Mouse (Mus musculus): ENCODE data around the gene Ube2cbp.
A peak's percentile ranks its signal among the peaks of the same experiment; 100 is the strongest.

Gene Ube2cbp

DNA sequence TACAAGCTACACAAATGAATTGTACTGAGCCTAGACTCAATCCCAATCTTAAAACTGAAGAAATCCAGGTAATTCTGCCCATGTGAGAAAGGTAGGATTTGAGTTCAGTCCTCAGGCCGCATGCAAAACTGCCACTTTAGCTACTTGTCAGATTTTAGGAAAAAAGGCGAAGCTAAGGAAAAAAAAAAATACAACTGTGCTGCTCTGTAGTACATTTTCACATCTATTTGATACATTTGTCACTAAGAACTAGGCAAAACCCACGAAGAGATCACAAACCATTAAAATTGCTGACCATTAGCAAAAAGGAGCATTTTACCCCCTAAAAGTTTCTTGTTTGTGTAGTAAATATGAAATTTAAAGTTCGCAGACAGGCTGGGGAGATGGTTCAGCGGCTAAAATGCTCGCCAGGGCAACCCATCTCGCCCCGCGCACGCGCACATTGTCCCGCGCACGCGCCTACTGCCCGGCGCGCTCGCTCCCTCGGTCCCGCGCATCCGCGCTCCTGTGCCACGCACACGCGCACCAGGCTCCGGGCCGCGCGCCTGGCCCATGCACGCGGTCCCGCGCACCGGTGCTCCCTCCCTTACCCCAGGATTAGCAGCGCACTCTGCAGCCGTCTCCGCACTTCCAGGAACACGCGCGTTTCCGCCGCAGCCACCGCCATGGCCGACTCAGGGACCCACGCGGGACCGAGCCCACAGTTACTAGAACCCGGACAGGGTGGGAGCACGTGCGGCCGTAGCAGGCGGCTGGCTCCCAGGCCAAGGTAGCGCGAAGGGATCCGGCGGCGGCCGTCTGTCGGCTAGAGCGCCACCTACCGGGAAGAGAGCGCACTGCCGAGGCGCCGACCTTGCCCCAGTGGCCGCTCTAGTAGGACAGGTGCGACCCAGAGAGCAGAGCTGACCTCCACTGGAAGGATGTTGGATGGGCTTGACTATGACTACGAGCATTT lies at the start of gene Ube2cbp:
Ube2cbp (minus strand) TSS at position 800 of the 955 bp plus-strand sequence.
- peak; percentile 72 to 79 for DNase-seq (ENCODE audit: low spot score in 2 of 2)

DNA sequence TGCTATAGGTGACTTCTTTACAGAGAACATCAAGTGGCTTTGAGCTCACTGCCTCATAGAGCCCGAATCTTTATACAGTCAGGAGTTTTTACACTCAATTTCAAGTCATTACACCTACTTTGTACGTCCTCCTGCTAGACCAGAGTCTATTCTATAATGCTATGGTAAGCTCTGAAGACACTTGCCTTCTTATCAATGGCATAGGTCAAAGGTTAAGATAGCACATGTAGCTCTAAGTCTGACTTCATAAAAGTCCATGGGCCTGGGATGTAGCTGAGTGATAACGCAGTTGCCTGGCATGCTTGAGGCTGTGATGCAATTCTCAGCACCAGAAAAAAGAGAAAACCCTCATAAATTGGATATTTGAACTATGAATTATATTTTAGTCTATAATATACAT lies 49.6 kb upstream of the Ube2cbp start:
- no peak for DNase-seq (ENCODE audit: low spot score in 2 of 2)

DNA sequence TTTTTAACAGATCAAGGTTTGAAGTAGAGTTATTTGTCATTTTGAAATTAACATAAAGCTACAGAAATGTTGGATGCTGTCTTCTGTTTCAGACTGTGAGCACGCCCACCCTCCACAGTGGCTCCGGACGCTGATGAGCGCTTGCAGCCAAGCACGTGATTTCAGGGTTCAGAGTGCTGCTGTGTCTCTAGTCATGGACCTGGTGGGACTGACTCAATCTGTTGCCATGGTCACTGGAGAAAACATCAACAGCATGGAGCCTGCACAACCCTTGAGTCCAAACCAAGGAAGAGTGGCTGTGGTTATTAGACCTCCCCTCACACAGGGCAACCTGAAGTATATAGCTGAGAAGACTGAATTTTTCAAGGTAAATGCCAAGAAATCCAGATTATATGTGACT lies 49.0 kb upstream of the Ube2cbp start:
- no peak for DNase-seq (ENCODE audit: low spot score in 2 of 2)

DNA sequence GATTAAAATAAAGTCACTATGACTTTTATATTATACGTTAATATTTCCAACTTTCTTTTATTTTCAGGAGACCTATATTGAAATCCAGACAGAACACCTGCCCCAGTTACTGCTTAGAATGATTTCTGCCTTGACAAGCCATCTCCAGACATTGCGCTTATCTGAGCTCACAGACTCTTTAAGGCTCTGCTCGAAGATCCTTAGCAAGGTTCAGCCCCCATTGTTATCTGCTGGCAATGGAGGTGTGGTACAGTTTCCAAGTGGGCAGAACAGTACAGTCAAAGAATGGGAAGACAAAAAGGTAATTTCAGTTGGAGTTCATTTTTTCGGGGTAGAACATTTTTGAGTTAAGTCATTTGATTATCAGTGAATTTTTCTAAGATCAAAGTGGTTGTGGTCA lies 42.7 kb upstream of the Ube2cbp start:
- DNase-seq (ENCODE audit: low spot score in 2 of 2) = no peak

DNA sequence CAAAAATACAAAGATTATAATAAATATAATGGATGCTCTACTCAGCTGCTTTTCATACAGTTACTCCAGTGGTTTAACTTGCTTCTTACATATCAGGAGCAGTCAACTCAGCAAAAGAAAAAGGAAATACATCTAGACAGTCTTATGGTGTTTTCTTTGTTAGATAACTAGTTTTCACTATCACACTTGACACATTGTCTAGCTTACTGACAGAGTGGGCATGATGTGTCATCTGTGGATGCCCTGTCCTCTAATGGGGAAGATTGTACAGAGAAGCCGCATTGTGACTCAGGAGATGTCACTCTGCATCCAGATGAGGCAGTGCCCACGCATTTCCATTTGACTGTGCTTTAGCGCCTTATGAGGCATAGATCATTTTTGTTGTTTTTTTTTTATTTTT lies 34.3 kb upstream of the Ube2cbp start:
- DNase-seq (ENCODE audit: low spot score in 2 of 2) = no peak

DNA sequence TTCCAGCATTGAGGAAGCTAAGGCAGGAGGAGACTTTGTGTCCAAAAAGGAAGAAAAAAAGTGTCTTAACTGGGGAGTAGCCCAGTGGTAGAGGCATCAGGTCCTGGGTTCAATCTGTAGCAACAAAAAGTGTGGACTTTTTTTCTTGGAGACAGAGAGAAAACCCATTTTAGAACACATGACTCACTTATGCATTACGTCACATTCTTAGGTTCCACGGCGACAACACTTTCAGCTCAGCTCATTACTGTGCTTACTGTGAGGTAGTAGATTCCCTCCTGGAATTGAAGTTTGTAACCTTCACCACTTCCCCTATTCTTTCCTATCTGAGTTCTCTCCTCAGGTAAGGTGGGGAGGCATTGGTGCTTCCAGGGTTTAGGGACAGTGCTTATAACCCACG lies 31.5 kb upstream of the Ube2cbp start:
- DNase-seq (ENCODE audit: low spot score in 2 of 2) = no peak

DNA sequence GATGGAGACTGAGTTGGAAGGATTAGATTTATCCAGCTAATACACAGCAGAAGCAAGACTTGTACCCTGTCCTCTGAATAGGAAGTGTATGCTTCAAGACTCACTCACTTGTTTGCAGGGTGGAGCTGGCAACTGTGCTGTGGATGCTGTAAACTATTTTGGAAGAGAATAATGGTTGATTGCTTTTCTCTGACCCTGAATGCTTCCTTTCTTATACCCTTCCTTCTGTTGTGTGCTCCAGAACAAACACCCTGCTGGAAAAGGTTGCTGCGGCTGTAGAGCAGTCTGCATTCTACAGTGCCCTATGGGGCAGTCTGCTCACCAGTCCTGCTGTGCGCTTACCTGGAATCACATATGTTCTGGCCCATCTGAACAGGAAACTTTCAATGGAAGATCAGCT lies 27.0 kb upstream of the Ube2cbp start:
- DNase-seq (ENCODE audit: low spot score in 2 of 2) = no peak

DNA sequence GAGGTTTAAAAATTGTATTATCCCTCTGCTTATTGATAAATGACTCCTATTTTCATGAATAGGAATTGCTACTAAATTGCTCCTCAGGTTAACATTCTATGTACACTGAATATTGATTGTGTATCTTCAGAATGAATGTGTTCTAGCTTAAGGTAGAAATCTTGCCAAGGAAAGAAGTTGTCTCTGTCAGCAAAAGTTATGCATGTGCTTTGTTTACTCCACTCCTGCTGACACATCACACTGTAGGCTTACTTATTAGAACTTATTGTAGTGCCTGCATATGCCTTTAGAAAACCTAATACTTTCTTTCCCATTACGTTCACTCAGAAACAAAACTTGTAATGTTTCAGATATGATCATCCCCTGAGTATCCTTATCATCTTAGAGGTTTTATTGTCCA lies 17.5 kb upstream of the Ube2cbp start:
- no peak for DNase-seq (ENCODE audit: low spot score in 2 of 2)

DNA sequence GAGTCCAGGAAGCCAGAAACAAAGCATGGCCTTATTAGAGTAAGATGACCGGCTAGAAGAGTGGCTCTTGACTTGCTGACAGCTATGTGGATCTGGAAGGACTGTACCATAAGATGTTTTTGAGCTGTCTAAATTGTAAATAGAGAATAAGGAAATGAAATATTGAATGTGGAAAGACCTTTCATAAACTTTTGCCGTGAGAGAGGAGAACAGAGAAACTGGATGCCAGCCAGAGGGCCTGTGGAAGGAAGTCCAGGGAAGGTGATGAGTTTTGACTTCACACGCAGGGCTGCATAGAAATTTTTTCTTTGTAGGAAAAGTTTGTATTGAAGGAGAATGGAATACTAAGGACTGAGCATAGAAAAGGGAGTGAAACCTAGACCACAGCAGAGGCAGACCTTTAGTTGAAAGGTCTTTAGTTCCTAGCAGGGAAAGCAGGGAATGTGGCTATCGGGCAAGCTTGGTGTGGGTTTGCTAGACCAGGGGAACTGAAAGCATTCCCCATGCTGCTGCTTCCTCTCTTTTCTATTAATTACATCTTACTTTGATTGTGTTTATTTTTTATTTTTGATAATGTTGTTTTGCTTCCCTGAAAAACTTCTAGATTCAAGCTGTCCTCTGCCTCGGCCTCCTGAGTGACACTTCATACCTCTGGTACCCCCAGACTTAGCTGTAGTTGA lies 13.8 kb upstream of the Ube2cbp start:
- no peak for DNase-seq (ENCODE audit: low spot score in 2 of 2)

DNA sequence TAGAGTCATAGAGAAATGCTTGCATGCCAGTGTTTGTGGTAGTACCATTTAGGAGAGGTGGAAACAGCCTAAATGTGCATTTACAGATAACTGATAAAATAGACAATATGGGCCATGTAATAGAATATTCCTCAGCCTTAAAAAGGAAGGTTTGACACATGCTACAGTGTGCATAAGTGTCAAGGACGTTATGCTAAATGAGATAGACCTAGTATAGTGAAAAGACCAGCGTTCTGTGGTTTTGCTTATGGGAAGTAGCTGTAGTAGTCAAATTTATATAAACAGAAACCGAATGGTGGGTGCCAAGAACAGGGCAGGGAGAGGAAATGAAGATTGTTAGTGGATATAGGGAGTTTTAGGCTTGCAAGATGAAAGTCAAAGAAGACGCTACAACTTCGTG lies 12.0 kb upstream of the Ube2cbp start:
- DNase-seq (ENCODE audit: low spot score in 2 of 2) = no peak

DNA sequence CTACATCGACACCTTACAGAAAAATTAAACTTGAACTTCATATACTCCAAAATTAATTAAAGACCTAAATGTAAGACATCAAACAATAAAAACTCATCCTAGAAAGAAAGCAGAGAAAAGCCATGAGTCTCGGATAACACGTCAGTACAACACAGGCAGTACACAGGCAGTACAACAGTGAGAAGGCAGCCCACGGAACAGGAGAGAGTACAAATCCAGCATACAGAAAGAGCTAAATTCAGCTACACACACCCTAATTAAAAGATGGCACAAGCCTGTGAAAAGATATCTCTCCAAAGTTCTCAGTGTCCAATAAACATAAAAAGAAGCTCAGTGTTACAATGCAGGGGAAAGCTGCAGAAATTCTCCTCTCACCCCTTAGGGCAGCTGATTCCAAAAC lies 11.2 kb upstream of the Ube2cbp start:
- no peak for DNase-seq (ENCODE audit: low spot score in 2 of 2)

DNA sequence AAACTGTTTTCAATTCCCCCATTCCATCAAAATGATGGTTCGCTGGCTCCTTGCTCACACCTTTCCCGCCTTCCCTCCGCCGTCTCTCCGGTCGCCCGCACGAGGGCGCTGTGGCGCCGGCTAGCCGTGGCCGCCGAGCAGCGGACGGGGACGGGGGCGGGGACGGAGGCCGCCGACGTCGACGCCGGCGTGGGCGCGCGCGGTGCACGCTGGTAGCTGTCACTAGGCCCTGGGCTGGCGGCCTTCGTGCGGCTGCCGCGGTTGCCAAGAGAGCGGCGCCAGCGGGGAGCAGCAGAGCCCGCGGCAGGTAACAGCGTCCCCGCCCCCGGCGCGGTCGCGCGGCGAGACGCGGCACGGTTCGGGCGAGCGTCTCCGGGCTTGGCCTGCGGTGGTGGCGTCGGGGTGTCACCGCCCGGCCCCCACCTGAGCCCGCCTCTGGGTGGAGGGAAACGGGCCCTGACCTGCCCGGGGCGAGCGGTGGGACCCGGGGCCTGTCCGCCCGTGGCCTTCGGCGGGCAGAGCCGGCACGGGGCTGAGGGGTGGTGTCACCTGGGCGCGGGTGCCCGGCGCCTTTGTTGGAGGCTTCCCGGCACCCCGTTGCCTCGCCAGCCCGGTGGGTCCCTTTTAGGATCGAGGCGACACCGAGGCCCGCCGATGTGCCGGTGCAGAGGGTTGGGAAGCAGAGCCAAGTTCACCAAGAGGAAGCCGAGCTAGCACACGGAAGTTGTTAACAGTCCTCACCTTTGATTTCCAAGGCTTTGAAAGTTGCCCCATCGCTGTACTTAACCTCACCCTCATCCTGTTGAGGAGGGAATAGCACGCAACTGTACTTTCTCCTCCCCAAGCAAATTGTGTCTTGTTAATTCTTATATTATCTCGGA lies 2.5 kb upstream of the Ube2cbp start, which contains the start of gene Dop1a:
Dop1a (plus strand) TSS at position 165 of the 881 bp plus-strand sequence.
- DNase-seq (ENCODE audit: low spot score in 2 of 2) = peak; percentile 72 to 85

DNA sequence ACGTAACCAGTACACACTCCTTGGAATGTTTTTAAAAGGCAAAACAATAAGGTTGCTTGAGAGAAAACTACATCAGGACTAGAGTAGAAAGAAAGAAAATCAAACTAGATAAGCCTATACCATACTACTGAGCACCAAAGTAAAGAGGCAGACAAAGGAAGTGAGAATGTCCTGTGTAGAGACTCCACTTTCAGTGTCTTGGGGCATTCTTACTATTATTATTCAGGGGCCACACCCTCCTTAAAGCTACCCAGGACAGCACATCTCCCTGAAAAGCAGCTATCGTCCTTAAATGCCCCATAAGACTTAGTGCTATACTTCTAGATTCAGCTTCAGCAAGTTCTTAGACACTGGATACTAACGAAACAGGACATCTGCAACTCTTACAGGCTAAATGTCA lies 11.1 kb downstream of the Ube2cbp start:
- no peak for DNase-seq (ENCODE audit: low spot score in 2 of 2)

DNA sequence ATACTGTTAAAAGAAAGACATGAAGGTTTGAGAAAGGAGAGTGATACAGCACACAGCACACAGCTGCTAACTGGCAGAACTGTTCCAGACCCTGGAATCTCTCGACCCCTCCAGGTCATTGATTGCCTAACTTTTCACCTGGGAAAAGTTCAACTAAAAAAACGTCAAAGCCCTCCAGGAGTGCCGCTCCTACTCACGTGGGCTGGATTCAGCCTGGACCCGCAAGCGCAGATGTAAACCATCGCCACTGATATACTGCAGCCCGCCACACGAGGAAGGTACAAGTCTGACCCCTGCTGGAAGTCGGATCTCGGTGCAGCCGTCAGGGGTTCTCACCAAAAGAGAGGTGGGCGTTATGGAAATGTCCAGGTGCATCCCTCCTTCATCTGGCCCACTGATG lies 13.1 kb downstream of the Ube2cbp start:
- DNase-seq (ENCODE audit: low spot score in 2 of 2) = peak; percentile 32 to 55

DNA sequence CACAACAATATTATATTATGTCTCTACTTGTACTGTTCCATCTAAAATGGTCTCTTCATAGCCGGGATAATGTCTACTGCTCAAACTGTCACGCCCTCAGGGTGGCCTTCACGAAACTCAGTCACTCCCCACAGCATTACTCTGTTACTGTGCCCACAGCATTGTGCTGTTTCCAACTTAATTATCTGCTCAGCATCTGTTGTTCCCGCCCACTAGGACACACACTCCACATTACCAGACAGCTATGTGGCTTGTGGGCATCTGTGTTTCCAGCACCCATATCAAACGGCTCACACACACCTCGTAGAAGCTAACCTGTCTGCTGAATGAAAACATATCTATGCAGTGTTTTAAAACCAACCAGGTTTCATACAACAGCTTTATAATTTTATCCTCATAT lies 13.7 kb downstream of the Ube2cbp start:
- no peak for DNase-seq (ENCODE audit: low spot score in 2 of 2)

DNA sequence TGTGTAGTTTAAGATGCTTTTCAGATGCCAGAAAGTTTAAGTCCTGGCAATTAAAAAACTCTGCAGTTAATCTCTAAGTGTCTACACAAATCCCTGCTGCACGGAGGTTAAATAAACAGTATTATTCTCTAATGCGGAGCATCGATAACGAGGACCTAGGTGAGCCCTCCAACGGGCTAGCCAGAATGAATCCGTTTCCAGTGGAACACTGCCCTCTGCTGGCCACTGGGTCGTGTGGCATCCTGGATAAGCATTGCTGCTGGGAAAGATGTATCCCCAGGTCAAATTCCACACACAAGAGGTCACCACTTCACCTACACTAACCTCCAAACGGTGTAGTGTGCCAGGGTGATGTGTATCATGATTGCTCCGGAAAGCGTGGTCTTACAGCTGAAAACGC lies 15.2 kb downstream of the Ube2cbp start:
- DNase-seq (ENCODE audit: low spot score in 2 of 2) = peak; percentile 74 to 79

DNA sequence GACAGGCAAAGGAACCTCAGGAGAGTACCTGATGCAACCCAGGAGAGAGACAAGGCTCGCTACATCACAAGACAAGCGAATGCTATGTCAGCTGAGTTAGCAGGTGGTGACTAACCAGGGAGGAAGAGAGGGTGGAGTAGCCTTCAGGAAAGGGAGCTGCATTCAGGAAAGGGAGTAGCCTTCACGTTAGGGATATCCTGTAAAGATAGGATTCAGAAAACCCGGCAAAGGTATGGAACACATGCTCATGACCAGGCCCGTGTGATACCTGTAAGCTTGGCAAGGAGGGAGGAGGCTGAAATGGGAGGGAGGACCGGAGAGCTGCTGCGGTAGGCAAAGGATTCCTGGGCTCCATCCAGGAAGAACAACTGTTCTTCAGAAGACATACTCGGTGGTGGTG lies 17.3 kb downstream of the Ube2cbp start:
- no peak for DNase-seq (ENCODE audit: low spot score in 2 of 2)

DNA sequence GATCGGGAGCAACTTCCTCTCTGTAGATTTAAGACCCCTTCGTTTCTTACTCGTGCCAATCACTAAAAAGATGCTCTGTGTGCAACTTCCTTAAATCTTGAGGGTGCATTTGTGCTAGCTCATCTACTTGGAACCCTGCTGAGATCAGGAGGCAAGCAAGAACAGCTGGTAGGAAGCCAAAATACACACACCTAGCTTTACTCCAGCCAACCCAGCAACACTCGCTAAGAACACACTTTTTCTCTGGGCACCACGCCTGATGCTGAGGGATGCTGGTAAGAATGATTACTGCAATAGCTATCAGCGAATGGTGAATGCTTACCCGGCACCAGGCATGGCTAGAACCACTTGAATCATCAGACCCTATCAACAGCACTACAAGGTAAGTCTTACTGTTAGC lies 17.9 kb downstream of the Ube2cbp start:
- DNase-seq (ENCODE audit: low spot score in 2 of 2) = no peak

DNA sequence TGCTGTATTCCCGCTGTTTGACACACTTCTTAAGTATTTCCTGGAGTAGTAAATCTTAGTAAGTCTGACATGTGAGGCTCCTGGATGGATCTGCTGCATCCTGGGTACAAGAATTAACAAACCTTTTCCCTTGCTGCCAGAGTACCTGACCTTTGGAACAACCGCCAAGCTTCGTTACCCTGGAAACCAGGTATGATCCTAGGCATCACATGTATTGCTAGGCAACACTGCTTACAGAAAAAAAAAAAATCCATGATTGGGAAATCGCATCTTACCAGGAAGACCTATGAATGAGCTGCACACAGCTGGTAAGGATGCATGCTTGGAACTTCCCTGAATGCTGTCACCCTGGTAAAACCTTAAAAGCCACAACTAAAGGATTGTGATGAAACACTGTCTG lies 22.5 kb downstream of the Ube2cbp start:
- no peak for DNase-seq (ENCODE audit: low spot score in 2 of 2)

DNA sequence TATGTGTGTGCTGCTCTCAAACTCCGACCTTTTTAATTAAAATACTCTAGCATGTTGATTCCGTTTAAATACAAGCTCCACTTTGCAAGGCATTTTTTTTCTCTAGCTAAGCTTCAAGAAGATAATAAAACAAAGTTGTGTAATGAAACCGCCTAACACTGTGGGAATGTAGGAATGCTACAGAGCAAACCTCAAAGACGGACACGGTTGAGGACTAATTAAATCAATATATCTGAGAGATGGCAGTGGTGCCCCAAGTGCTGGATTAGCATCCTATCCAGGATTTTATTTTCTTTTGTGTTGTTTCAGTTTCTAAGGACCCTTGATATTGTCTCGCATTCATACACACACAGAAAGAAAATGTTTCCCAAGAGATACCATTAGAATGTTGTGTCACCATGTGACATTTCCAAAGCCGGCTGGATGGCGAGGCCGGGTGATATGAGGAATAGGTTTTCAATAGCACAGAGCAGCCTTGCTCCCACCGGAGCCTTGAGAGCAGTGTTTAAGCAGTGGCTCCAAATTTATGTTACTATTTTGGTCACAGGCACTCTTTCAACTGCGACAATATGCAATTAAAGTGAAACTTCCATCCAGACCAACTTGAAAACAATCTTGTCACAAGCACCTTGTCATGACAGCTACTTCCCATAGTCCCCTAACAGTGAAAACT lies 26.3 kb downstream of the Ube2cbp start:
- no peak for DNase-seq (ENCODE audit: low spot score in 2 of 2)

DNA sequence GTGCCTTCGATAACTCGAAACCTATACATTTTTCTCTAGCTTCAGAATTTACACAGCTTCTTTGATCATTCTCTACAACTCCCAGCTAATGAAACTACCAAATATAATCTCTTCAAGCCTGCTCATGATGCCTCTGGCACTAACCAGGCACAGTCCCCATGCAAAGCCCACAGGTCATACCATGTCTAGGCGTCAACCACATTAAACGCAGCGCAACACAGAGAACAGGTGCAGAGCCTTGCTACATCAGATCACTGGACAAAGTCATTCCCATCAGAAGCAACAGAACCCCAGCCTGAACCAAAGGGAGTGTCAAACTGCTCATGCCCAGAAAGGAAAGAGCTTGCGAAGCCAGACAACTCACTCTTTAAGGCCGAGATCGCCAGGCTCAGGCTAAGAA lies 28.1 kb downstream of the Ube2cbp start:
- DNase-seq (ENCODE audit: low spot score in 2 of 2) = no peak

DNA sequence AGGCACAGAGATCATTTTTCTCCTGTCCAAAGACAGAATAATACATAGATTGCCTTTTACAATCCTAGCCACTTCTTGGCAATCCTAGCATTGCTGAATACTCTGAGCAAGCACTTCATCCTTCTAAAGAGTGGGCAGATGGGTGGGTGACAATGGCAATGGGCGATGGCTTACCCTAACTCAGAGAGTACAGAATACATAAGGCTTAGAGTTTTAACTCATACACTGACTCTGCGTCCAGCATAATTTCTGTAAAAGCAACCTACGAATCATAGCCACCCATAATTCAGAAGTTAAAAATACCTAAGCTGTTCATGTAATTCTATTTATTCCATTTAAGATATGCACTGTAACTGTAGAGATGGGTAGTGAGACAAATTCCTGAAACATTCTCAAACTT lies 29.2 kb downstream of the Ube2cbp start:
- no peak for DNase-seq (ENCODE audit: low spot score in 2 of 2)
